Mouse (Mus musculus): ENCODE results near the gene Kctd19.
A peak's percentile ranks its signal among the peaks of the same experiment; 100 is the strongest.

The Kctd19 gene

GRCm38 (mm10) chr8:105413391-105413790, at the start of gene Kctd19, which contains the start of gene Lrrc36:
Gene Kctd19 (minus strand): TSS chr8:105413502.
Gene Lrrc36 (plus strand): TSS chr8:105413571.
- DNase-seq, result peak; percentile 65 to 82

GRCm38 (mm10) chr8:105461085-105461803, 47.9 kb upstream of the Kctd19 start:
- DNase-seq, result peak; percentile 78 to 81

GRCm38 (mm10) chr8:105455218-105455617, 41.9 kb upstream of the Kctd19 start:
- DNase-seq, result no peak

GRCm38 (mm10) chr8:105454088-105454487, 40.8 kb upstream of the Kctd19 start:
- DNase-seq, result no peak

GRCm38 (mm10) chr8:105453296-105453695, 40.0 kb upstream of the Kctd19 start:
- no peak for DNase-seq

GRCm38 (mm10) chr8:105451903-105452603, 38.8 kb upstream of the Kctd19 start:
- no peak for DNase-seq

GRCm38 (mm10) chr8:105450977-105451376, 37.7 kb upstream of the Kctd19 start:
- DNase-seq, result no peak

GRCm38 (mm10) chr8:105448596-105448995, 35.3 kb upstream of the Kctd19 start:
- DNase-seq, result no peak

- DNase-seq, result no peak
Observed at GRCm38 (mm10) chr8:105448188-105448587, 34.9 kb upstream of the Kctd19 start.

GRCm38 (mm10) chr8:105446127-105446552, 32.8 kb upstream of the Kctd19 start:
- no peak for DNase-seq

GRCm38 (mm10) chr8:105445296-105446126, 32.2 kb upstream of the Kctd19 start:
- DNase-seq, result no peak

GRCm38 (mm10) chr8:105442661-105443060, 29.4 kb upstream of the Kctd19 start:
- no peak for DNase-seq

GRCm38 (mm10) chr8:105441433-105441832, 28.1 kb upstream of the Kctd19 start:
- DNase-seq, result peak in 1 of 2 experiments; percentile 42

GRCm38 (mm10) chr8:105438865-105439264, 25.6 kb upstream of the Kctd19 start:
- peak; percentile 38 to 45 for DNase-seq

GRCm38 (mm10) chr8:105437078-105437748, 23.9 kb upstream of the Kctd19 start:
- no peak for DNase-seq

GRCm38 (mm10) chr8:105436218-105436617, 22.9 kb upstream of the Kctd19 start:
- DNase-seq, result no peak

- no peak for DNase-seq
Observed at GRCm38 (mm10) chr8:105434136-105434535, 20.8 kb upstream of the Kctd19 start.

- DNase-seq, result peak in 1 of 2 experiments; percentile 43
Observed at GRCm38 (mm10) chr8:105433511-105433910, 20.2 kb upstream of the Kctd19 start.

GRCm38 (mm10) chr8:105433021-105433420, 19.7 kb upstream of the Kctd19 start:
- no peak for DNase-seq

GRCm38 (mm10) chr8:105431743-105432515, 18.6 kb upstream of the Kctd19 start:
- no peak for DNase-seq

GRCm38 (mm10) chr8:105426878-105427277, 13.6 kb upstream of the Kctd19 start:
- DNase-seq, result peak in 1 of 2 experiments; percentile 24

- DNase-seq, result no peak
Observed at GRCm38 (mm10) chr8:105422006-105422405, 8.7 kb upstream of the Kctd19 start.

All from lung, adult 18-20 months (tissue).